Mouse (Mus musculus) lung, embryonic 14.5 days (tissue): ENCODE measurements at regions not wholly inside any gene's neighbourhood (a gene's known extent, or its start where the extent isn't known, plus 50 kb on each side); places are given as distances from the start of the nearest gene placed in this dataset.
A peak's percentile ranks its signal among the peaks of the same experiment; 100 is the strongest.

Experiments
- ATAC-seq: fragments of 200-750 bp; cut with Nextera tagmentation; 2 replicates; pipeline ENCODE4 v1.8.0; 2017; ENCODE audit warnings: mild to moderate bottlenecking, moderate TSS enrichment, moderate library complexity; ENCODE audit not compliant: insufficient read depth
- DNase-seq: peaks from one replicate; pipeline ENCODE4 v3.0.0-alpha.2; 2015
- H3K27ac ChIP-seq: fragments of 300-500 bp; sonication (generic); 2 replicates; pipeline ENCODE4 v1.5.1; 2014; ENCODE audit warnings: low read depth, mild to moderate bottlenecking, moderate library complexity
- H3K27me3 ChIP-seq: fragments of 300-500 bp; sonication (generic); 2 replicates; pipeline ENCODE4 v1.6.1; 2014; ENCODE audit warnings: low read length, control low read depth; ENCODE audit not compliant: insufficient read depth
- H3K36me3 ChIP-seq: fragments of 300-500 bp; sonication (generic); 2 replicates; pipeline ENCODE4 v1.6.1; 2014; ENCODE audit warnings: control low read depth; ENCODE audit not compliant: insufficient read depth
- H3K4me1 ChIP-seq: fragments of 300-500 bp; sonication (generic); 2 replicates; pipeline ENCODE4 v1.6.1; 2014; ENCODE audit warnings: antibody characterized with exemption, control low read depth; ENCODE audit not compliant: insufficient read depth
- H3K4me2 ChIP-seq: fragments of 300-500 bp; sonication (generic); 2 replicates; pipeline ENCODE4 v1.6.1; 2014; ENCODE audit warnings: mild to moderate bottlenecking
- H3K4me3 ChIP-seq: fragments of 300-500 bp; sonication (generic); 2 replicates; pipeline ENCODE4 v1.5.1; 2014; ENCODE audit warnings: low read depth, low read length
- H3K9ac ChIP-seq: fragments of 300-500 bp; sonication (generic); 2 replicates; pipeline ENCODE4 v1.6.1; 2014
- H3K9me3 ChIP-seq: fragments of 300-500 bp; sonication (generic); 2 replicates; pipeline ENCODE4 v1.6.1; 2016; ENCODE audit warnings: low read depth, low read length, control low read depth
- CTCF ChIP-seq: IDR thresholded peaks from 2 replicates; pipeline ENCODE4 v1.5.1; 2016; ENCODE audit warnings: antibody characterized with exemption, low read depth
- WGBS: fragments of 180-500 bp; shearing (Covaris S2); extraction: QIAGEN DNeasy Blood & Tissue Kit; methylation state at CpG from one replicate; pipeline ENCODE4 v1.1.7; 2014; 5-methylcytosine and 5-hydroxymethylcytosine counted together

DNA sequence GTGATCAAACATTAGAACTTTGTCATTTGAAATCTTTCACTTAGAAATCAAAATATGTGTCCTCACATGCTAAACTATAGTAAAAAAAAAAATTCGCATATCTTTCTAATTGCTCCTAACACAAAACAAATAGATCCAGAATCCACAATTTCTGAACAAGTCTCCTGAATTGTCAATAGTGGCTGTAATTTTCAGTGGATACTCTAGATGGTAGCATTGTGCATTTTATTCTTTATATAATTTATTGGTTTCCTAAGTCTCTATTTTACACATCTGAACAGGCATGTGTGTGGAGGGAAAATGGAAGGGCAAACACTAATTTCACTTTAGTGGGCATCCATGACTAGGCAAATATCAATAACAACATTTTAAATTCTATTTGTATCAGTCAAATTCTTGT is 63.7 kb upstream of the Tnmd start:
- Histone ChIP-seq H3K36me3 (no peaks in the 10 kb centered on the region), H3K4me3 (no peak overlapping the region), H3K4me1 (no peaks in the 10 kb centered on the region), H3K27me3 (no peaks in the 10 kb centered on the region), H3K4me2 (no peak overlapping the region), H3K9me3 (no peaks in the 10 kb centered on the region), H3K27ac (no peak overlapping the region), H3K9ac (no peak overlapping the region)
- DNase-seq (peak; percentile 62), ATAC-seq (no peak)
- 9% methylated on average over 1 of the region's 1 CpGs for WGBS
- peak; percentile 30 for TF ChIP-seq CTCF

DNA sequence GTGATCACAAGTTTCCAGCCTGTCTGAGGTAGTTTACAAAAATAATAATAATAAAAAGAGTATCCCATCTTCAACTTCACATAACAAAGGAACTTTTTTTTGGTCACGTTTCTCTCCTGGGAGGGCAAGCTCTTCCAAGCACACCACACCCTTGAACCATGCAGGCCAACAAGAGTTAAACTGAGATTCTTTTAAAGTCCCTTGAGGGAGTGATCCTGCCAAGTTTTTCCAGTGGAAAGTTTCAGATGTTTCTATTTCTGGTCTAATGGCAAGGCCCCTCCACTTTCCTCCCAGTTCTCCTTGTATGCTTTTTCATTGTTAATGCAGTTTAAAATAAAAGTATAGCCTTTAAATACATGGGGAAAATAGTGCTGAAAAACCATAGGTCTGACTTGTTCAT is 65.2 kb upstream of the Pcdh19 start:
- Histone ChIP-seq H3K9ac (no peak overlapping the region), H3K4me1 (no peaks in the 10 kb centered on the region), H3K36me3 (no peaks in the 10 kb centered on the region), H3K9me3 (no peaks in the 10 kb centered on the region), H3K4me2 (no peak overlapping the region), H3K27ac (no peak overlapping the region), H3K27me3 (no peaks in the 10 kb centered on the region), H3K4me3 (no peak overlapping the region)
- WGBS: 72% methylated on average over 1 of the region's 1 CpGs
- TF ChIP-seq CTCF: no peak
- DNase-seq: no peak
- no peak for ATAC-seq

DNA sequence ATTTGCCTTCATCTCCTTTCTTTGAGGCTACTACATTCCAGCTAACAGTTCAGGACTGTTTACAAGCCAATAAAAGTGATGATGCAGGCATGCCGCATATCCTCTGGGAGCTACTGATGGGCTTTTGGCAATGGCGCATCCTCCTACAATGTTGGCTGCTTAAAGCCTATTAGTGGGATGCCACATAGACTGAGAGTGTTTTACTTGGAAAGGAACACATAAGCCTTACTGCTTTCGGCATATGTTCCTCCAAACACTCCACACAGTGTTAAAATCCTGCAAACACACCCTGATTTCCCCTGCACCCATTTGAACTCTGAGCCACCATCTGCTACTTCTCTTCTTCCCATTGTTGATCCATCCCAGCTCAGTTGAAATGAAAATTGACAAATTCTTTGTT is 63.4 kb upstream of the Pcdh19 start:
- H3K36me3 ChIP-seq: no peaks in the 10 kb centered on the region
- no peak overlapping the region for H3K9ac ChIP-seq
- H3K27me3 ChIP-seq: no peaks in the 10 kb centered on the region
- TF ChIP-seq CTCF: no peak
- WGBS: 79% methylated on average over 3 of the region's 3 CpGs
- no peak overlapping the region for H3K4me2 ChIP-seq
- no peak for DNase-seq
- no peak overlapping the region for H3K27ac ChIP-seq
- H3K4me1 ChIP-seq: no peaks in the 10 kb centered on the region
- ATAC-seq: no peak
- H3K9me3 ChIP-seq: no peaks in the 10 kb centered on the region
- no peak overlapping the region for H3K4me3 ChIP-seq

DNA sequence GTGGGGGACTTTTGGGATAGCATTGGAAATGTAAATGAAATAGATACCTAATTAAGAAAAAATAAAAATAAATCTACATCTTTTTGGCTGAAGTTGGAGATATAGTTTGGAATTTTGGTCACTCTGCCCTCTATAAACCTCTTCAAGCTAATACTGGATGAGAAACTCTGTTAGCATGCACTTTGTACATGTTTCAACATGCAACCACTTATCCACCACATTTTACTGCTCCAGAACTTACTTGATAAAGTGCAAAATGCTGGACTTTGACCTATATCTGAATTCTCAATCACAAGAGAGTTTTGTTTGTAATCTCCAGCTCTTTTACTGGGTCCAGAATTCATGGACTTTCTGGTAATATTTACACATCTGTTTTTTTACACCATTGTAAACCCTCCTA is 54.7 kb upstream of the Pcdh19 start:
- H3K9me3 ChIP-seq: no peaks in the 10 kb centered on the region
- H3K4me3 ChIP-seq: no peak overlapping the region
- H3K4me2 ChIP-seq: no peak overlapping the region
- no peak for ATAC-seq
- H3K27ac ChIP-seq: no peak overlapping the region
- H3K9ac ChIP-seq: no peak overlapping the region
- no peaks in the 10 kb centered on the region for H3K27me3 ChIP-seq
- no peaks in the 10 kb centered on the region for H3K36me3 ChIP-seq
- DNase-seq: no peak
- no peak for TF ChIP-seq CTCF
- no peaks in the 10 kb centered on the region for H3K4me1 ChIP-seq

DNA sequence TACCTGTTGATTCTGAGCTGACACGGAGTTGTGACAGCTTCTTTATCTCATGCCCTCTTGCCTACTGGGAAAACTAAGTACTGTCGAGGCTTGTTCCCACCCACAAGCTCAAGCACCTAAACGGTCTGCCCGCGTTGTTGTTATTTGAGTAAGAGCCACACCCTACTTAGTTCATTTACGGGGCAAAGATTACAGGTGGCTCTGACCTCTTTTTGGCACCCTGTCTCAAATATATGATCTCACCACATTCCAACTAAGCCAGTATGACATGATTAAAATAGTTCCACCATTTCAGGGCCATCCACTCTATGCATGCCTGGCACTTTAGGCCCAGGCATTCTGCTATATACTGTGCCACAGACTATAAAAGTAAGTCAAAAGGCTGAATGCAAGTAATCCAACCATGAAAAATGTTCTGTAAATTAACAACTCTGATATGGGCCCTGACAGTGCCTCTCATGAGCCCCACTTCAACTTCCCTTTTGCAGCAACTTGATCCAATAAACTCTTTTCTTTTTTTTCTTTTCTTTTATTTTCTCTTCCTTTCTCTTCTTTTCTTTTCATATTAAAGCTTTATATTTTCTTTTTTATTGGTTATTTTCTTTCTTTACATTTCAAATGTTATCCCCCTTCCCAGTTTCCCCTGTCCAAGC is 50.3 kb upstream of the Pcdh19 start:
- 0 out of 2 replicates have a peak, but pooled peaks have one; percentile 17 for ATAC-seq
- no peak overlapping the region for H3K4me3 ChIP-seq
- H3K4me2 ChIP-seq: no peak overlapping the region
- no peaks in the 10 kb centered on the region for H3K36me3 ChIP-seq
- WGBS: 56% methylated on average over 6 of the region's 6 CpGs
- no peak for DNase-seq
- no peak overlapping the region for H3K9ac ChIP-seq
- no peaks in the 10 kb centered on the region for H3K9me3 ChIP-seq
- no peak for TF ChIP-seq CTCF
- H3K27me3 ChIP-seq: no peaks in the 10 kb centered on the region
- H3K27ac ChIP-seq: no peak overlapping the region
- no peaks in the 10 kb centered on the region for H3K4me1 ChIP-seq
